Mouse (Mus musculus) embryonic facial prominence, embryonic 13.5 days (tissue): ENCODE measurements at regions not wholly inside any gene's neighbourhood (a gene's known extent, or its start where the extent isn't known, plus 50 kb on each side); places are given as distances from the start of the nearest gene placed in this dataset.

Source experiments
- ATAC-seq: fragments of 200-750 bp; cut with Nextera tagmentation; 2 replicates; pipeline ENCODE4 v1.8.0; 2017; ENCODE audit warnings: low read depth; ENCODE audit not compliant: insufficient number of reproducible peaks, insufficient read depth, low FRiP score, low TSS enrichment
- H3K27ac ChIP-seq: fragments of 300-500 bp; sonication (generic); 2 replicates; pipeline ENCODE4 v1.5.1; 2015; ENCODE audit warnings: moderate library complexity, mild to moderate bottlenecking, inconsistent platforms
- H3K27me3 ChIP-seq: fragments of 300-500 bp; sonication (generic); 2 replicates; pipeline ENCODE4 v1.6.1; 2015; ENCODE audit warnings: mild to moderate bottlenecking, inconsistent platforms
- H3K36me3 ChIP-seq: fragments of 300-500 bp; sonication (generic); 2 replicates; pipeline ENCODE4 v1.6.1; 2015; ENCODE audit warnings: mild to moderate bottlenecking, inconsistent platforms
- H3K4me1 ChIP-seq: fragments of 300-500 bp; sonication (generic); 2 replicates; pipeline ENCODE4 v1.6.1; 2015; ENCODE audit warnings: inconsistent platforms
- H3K4me2 ChIP-seq: fragments of 300-500 bp; sonication (generic); 2 replicates; pipeline ENCODE4 v1.6.1; 2015; ENCODE audit warnings: moderate library complexity, mild to moderate bottlenecking, inconsistent platforms
- H3K4me3 ChIP-seq: fragments of 300-500 bp; sonication (generic); 2 replicates; pipeline ENCODE4 v1.5.1; 2015; ENCODE audit warnings: mild to moderate bottlenecking, inconsistent platforms
- H3K9ac ChIP-seq: fragments of 300-500 bp; sonication (generic); 2 replicates; pipeline ENCODE4 v1.6.1; 2015; ENCODE audit warnings: mild to moderate bottlenecking, inconsistent platforms
- H3K9me3 ChIP-seq: fragments of 300-500 bp; sonication (generic); 2 replicates; pipeline ENCODE4 v1.6.1; 2016; ENCODE audit warnings: inconsistent platforms
- WGBS: fragments of 180-500 bp; shearing (Covaris S2); methylation state at CpG from one replicate; pipeline ENCODE4 v1.1.7; 2015; ENCODE audit warnings: mixed read lengths; 5-methylcytosine and 5-hydroxymethylcytosine counted together

DNA sequence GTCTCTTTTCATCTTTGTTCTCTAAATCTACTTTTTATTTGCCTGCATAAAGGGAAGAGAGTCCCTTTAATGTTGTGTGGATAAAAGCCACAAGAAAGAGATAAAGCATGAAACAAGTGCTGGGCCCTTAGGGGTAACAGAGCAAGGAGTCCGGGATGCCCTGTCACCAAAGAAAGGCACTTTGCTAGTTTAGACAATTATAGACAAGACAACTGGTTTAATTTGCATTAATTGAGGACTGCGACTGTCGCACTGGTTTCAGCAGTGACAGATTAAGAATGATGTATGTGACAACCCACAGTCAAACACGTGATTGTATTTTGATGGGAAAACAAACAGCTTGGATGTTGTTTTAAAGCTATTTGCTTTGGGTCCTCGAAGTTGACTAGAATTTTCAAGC lies 325.0 kb downstream of the Pmp22 start:
- Histone ChIP-seq H3K27ac (no peak overlapping the region), H3K4me1 (peaks cover 8% of the 10 kb centered on the region; the same call in 1 of the 2 replicates), H3K9me3 (no peaks in the 10 kb centered on the region), H3K4me3 (no peak overlapping the region), H3K36me3 (no peaks in the 10 kb centered on the region), H3K4me2 (no peak overlapping the region), H3K27me3 (no peaks in the 10 kb centered on the region), H3K9ac (no peak overlapping the region)
- no peak for ATAC-seq
- 65% methylated on average over 5 of the region's 5 CpGs for WGBS

DNA sequence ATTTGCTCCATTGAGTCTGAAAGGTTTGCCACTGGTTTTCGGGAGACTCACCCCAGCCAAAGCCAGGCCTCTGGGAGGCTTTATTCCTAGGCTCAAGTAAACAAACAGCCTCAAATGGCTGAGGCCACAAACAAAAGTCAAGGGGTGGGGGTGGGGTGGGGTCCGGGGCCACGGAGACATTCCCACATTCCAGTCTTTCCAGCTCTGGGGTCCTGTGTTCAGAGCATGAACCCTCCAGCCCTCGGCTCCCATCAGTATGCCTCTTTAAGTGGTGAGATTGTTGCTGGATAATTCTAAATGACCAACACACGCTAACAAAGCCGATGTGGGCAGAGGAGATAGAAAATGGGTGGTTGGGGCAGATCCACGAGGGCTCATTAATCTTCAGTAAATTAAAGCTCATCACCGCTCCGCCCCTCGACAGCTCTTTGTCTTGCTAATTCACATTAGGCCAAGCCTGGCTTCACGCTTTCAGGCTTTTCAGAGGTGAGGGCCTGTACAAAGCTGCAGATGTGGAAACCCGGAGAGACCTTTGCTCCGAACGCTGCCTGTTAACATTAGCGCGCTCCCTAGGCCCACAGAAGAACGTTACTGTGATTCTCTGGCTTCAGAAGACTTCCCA lies 326.2 kb downstream of the Pmp22 start:
- peaks cover 8% of the 10 kb centered on the region; the same call in 1 of the 2 replicates for H3K4me1 ChIP-seq

DNA sequence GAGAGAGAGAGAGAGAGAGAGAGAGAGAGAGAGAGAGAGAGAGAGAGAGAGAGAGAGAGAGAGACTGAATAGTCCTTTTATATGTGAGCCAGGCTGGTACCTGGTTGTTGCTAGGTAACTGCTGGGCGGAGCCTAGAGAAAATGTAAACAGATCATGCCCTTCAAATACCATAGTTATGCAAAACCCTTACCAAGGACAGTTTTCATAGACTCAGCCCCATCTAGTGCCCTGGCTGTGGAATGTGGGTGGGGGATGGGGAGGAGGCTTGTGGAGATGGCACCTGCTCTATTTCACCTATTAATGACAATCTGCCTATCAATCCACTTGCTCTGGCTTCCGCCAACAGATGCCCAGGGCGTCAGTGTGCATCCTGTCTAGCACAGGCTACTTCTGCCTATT lies 327.6 kb downstream of the Pmp22 start:
- H3K36me3 ChIP-seq = no peaks in the 10 kb centered on the region
- no peak for ATAC-seq
- H3K27me3 ChIP-seq = no peaks in the 10 kb centered on the region
- no peak overlapping the region for H3K27ac ChIP-seq
- H3K4me1 ChIP-seq = peaks cover 8% of the 10 kb centered on the region; the same call in 1 of the 2 replicates
- no peak overlapping the region for H3K9ac ChIP-seq
- no peaks in the 10 kb centered on the region for H3K9me3 ChIP-seq
- WGBS = 58% methylated on average over 3 of the region's 3 CpGs
- H3K4me2 ChIP-seq = no peak overlapping the region
- H3K4me3 ChIP-seq = no peak overlapping the region

More for the DNA sequence above, 326.2 kb downstream of the Pmp22 start:
- Histone ChIP-seq H3K27me3 (no peaks in the 10 kb centered on the region), H3K27ac (0 out of 2 replicates have a peak overlapping the region, but pooled peaks have one; percentile 16), H3K9ac (no peak overlapping the region), H3K36me3 (no peaks in the 10 kb centered on the region), H3K4me3 (no peak overlapping the region), H3K4me2 (no peak overlapping the region), H3K9me3 (no peaks in the 10 kb centered on the region)
- ATAC-seq = no peak
- 24% methylated on average over 17 of the region's 17 CpGs for WGBS

DNA sequence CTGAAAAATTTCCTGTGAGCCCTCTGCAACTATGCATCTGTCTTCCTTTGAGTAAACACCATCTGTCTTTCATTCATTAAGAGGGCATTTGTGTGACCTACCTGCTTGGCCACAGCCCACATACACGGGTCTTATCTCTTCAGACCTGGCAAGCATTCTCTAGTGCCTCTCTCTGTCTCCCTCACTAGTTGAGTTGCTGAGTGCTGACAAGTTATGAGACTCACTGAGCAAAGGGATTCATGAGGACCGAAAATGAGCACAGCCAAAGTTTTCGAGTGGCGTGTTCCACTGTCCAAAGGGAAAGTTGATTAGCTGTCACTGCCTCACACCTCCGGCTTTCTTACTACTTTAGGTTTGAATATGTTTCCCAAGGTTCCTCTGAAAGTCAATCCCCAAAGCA lies 328.5 kb downstream of the Pmp22 start:
- WGBS = 74% methylated on average over 5 of the region's 5 CpGs
- no peak overlapping the region for H3K4me3 ChIP-seq
- H3K9me3 ChIP-seq = no peaks in the 10 kb centered on the region
- H3K4me2 ChIP-seq = no peak overlapping the region
- peaks cover 8% of the 10 kb centered on the region; the same call in 1 of the 2 replicates for H3K4me1 ChIP-seq
- ATAC-seq = no peak
- H3K9ac ChIP-seq = no peak overlapping the region
- no peaks in the 10 kb centered on the region for H3K36me3 ChIP-seq
- H3K27ac ChIP-seq = no peak overlapping the region
- H3K27me3 ChIP-seq = no peaks in the 10 kb centered on the region

DNA sequence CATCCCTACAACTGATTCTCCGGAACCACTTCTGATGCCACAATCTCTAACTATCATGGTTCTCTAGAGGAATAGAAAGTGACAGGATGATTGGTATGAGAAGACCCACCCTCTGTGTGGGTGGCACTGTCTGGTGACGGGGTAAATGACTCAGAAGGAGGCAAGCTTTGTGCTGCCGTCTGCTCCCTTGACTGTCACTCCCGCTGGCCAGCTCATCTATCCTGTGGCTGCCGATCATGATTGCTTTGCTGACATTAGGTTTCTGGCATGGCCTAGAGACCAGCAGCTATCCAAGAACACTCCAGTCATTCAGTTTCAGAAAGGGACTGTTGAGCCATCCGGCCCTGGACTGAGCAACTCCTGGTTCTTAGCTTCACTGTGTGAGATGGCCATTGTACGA lies 331.4 kb downstream of the Pmp22 start:
- H3K4me1 ChIP-seq = peaks cover 12% of the 10 kb centered on the region
- peaks cover 9% of the 10 kb centered on the region; the same call in 1 of the 2 replicates for H3K27me3 ChIP-seq
- no peaks in the 10 kb centered on the region for H3K9me3 ChIP-seq
- ATAC-seq = no peak
- no peaks in the 10 kb centered on the region for H3K36me3 ChIP-seq
- H3K9ac ChIP-seq = no peak overlapping the region
- H3K4me2 ChIP-seq = no peak overlapping the region
- H3K4me3 ChIP-seq = no peak overlapping the region
- WGBS = 85% methylated on average over 7 of the region's 7 CpGs
- H3K27ac ChIP-seq = no peak overlapping the region

DNA sequence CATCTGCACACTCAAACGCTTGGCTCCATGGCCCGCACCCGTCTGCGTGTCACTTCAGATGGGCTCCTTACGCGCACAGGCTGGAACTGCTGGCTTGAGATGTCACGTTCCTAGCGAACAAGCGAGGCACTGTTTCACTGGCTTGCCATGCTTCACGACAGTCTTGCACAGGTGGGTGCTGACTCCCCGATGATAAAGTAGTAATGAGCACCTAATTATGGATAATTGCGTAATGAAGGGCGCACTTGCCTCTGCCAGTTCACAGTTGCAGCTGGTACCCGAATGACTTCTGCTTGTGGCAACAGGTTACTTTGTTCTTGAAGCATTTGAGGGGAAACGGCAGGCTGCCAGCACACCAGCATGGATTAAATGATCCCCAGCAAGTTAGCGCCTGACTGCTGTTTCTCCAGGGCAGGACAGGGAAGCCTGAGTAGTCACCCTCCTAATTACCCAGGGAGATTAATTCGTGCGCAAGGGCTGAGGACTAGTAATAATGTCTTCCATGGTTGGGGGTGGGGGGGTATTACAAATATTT lies 335.1 kb downstream of the Pmp22 start:
- Histone ChIP-seq H3K36me3 (no peaks in the 10 kb centered on the region), H3K9ac (0 out of 2 replicates have a peak overlapping the region, but pooled peaks have one; percentile 36), H3K4me2 (peak overlapping the region; percentile 42), H3K9me3 (no peaks in the 10 kb centered on the region), H3K27ac (no peak overlapping the region), H3K4me3 (no peak overlapping the region), H3K4me1 (peaks cover 11% of the 10 kb centered on the region; the same call in 1 of the 2 replicates), H3K27me3 (peaks cover 9% of the 10 kb centered on the region; the same call in 1 of the 2 replicates)
- WGBS = 46% methylated on average over 18 of the region's 18 CpGs
- ATAC-seq = peak; percentile 62; the same call in 1 of the 2 replicates

GRCm38 (mm10) chr11:63465941-63466340 lies 337.2 kb downstream of the Pmp22 start:
- Histone ChIP-seq H3K27me3 (peaks cover 9% of the 10 kb centered on the region; the same call in 1 of the 2 replicates), H3K4me2 (no peak overlapping the region)
- 71% methylated on average over 6 of the region's 6 CpGs for WGBS

DNA sequence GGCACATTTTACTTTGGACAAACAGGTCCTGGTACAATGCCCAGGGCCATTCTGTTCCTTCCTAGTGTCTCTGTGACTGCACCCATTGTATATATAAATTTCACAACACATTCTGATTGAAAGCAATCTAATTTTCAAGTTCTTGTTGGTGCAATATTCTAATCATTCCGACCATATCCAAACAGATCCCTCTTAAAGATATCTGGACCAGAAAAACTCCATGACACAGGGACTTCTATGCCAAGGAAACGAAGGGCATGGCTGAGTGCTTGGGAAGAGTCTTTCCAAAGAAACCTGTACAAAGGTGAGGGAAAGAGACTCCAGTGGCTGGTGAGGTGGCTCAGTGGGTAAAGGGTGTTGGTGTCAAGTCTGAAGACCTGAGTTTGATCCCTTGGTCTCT lies 337.8 kb downstream of the Pmp22 start:
- Histone ChIP-seq H3K4me2 (no peak overlapping the region), H3K27me3 (peaks cover 9% of the 10 kb centered on the region; the same call in 1 of the 2 replicates), H3K9me3 (no peaks in the 10 kb centered on the region), H3K9ac (no peak overlapping the region), H3K4me1 (peaks cover 11% of the 10 kb centered on the region; the same call in 1 of the 2 replicates), H3K36me3 (no peaks in the 10 kb centered on the region), H3K27ac (no peak overlapping the region), H3K4me3 (no peak overlapping the region)
- 84% methylated on average over 2 of the region's 2 CpGs for WGBS
- no peak for ATAC-seq

More at GRCm38 (mm10) chr11:63465941-63466340, 337.2 kb downstream of the Pmp22 start:
- Histone ChIP-seq H3K36me3 (no peaks in the 10 kb centered on the region), H3K9me3 (no peaks in the 10 kb centered on the region), H3K9ac (no peak overlapping the region), H3K4me1 (peaks cover 11% of the 10 kb centered on the region; the same call in 1 of the 2 replicates), H3K27ac (no peak overlapping the region), H3K4me3 (no peak overlapping the region)
- ATAC-seq = no peak

DNA sequence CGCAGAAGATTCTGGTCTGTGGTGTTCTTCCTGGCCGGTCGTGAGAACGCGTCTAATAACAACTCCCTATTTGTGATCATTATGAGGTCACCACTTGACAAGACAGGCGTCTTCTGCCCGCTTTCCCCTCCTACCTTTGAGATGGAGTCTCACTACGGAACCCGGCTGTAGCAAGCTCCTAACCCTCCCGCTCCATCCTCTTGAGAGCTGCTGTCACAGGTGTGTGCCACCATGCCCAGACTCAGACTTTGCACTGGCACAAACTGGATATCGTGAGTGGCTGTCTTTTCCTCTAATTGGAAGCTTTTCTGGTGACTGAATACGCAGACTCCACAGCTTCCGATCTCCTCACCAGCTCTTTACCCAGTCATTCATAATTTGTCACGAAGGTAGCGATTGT lies 346.0 kb downstream of the Pmp22 start:
- no peak overlapping the region for H3K4me3 ChIP-seq
- 93% methylated on average over 15 of the region's 15 CpGs for WGBS
- H3K4me1 ChIP-seq = no peaks in the 10 kb centered on the region
- 0 out of 2 replicates have a peak, but pooled peaks cover 3% of the 10 kb centered on the region for H3K9me3 ChIP-seq
- H3K27me3 ChIP-seq = no peaks in the 10 kb centered on the region; the same call in 1 of the 2 replicates
- no peak overlapping the region for H3K4me2 ChIP-seq
- no peak overlapping the region for H3K27ac ChIP-seq
- no peak overlapping the region for H3K9ac ChIP-seq
- ATAC-seq = no peak
- no peaks in the 10 kb centered on the region for H3K36me3 ChIP-seq

DNA sequence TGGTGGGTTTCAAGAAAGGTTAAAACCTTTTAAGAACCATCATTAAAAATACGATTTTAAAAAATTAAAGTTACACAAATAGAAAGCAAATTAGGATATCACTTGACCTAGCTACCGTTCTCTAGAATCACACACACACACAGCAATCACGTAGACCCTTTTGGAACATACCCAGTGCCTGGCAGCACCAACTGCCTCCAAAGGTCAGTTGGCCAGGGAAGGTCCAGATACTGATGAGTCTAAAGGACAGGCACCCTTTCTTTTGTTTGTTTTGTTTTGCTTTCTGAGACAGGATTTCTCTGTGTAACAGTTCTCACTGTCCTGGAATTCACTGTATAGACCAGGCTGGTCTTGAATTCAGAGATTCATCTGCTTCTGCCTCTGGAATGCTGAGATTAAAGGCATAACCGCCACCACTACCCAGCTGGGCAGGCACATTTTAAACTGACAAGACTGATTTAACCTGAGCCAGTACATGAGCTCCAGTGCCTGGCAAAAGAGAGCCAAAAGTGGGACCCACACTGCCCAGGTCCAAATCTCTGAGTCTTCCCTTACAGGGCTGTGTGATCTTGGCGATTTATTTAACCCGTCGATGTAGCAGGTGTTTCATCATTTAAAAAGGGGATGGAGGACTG lies 353.0 kb downstream of the Pmp22 start:
- H3K4me2 ChIP-seq = no peak overlapping the region

DNA sequence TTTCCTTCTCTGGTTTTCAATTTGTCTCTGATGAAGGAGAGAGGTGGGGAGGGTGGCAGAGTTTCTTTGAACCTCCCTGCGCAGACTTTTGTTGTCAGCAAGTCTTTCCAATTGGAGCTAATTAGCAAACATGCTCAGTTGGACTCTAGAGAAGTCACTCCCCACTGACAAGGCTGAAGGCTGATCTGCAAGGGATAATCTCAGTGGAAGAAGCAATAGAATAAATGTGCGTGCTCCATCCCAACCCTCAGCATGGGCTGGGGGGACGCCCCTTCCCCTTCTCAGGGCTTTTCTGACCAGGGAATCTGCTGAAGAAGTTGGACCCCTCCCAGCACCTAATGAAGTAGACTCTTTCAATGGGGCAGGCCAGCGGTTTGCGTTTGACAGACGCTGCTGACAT lies 353.8 kb downstream of the Pmp22 start:
- no peak for ATAC-seq
- Histone ChIP-seq H3K4me2 (peak overlapping the region; percentile 30), H3K4me3 (no peak overlapping the region), H3K27ac (no peak overlapping the region), H3K27me3 (no peaks in the 10 kb centered on the region; the same call in 1 of the 2 replicates), H3K36me3 (no peaks in the 10 kb centered on the region), H3K9ac (no peak overlapping the region), H3K9me3 (peaks cover 6% of the 10 kb centered on the region), H3K4me1 (peaks cover 14% of the 10 kb centered on the region)
- 18% methylated on average over 6 of the region's 6 CpGs for WGBS

More for the DNA sequence above, 353.0 kb downstream of the Pmp22 start:
- Histone ChIP-seq H3K27ac (no peak overlapping the region), H3K9me3 (peaks cover 8% of the 10 kb centered on the region), H3K9ac (no peak overlapping the region), H3K36me3 (no peaks in the 10 kb centered on the region), H3K4me1 (peaks cover 14% of the 10 kb centered on the region), H3K27me3 (no peaks in the 10 kb centered on the region; the same call in 1 of the 2 replicates), H3K4me3 (no peak overlapping the region)
- no peak for ATAC-seq
- WGBS = 75% methylated on average over 7 of the region's 7 CpGs
